Mouse (Mus musculus) yolk sac, embryonic 10.5 days (tissue): ENCODE results near the gene Gm21954.

Experiments
- DNase-seq: peaks from one replicate; pipeline ENCODE4 v3.0.0-alpha.2; 2017; ENCODE audit warnings: low spot score

Gene Gm21954

GRCm38 (mm10) chr3:55472110-55472509 is at the start of gene Gm21954:
Gene Gm21954, minus strand, starts transcription at chr3:55472210.
- no peak for DNase-seq

DNA sequence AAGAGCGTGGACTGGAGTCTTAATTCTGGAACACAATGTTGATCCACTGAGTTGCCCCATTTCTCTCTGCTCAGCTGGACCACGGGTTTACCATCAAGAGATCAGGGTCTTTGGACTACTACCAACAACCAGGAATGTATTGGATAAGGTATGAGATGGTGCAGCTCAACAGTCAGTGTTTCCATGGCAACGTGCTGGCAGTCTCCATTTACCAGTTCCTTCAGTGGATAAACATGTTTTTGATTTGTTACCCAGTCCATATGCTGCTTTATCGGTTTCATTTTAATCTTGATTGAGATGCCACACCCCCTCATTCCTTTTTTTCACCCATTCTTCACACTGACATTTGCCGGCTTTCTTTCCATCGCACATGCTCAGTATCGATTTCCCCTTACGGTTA is 49.8 kb upstream of the Gm21954 start:
- DNase-seq, result no peak

DNA sequence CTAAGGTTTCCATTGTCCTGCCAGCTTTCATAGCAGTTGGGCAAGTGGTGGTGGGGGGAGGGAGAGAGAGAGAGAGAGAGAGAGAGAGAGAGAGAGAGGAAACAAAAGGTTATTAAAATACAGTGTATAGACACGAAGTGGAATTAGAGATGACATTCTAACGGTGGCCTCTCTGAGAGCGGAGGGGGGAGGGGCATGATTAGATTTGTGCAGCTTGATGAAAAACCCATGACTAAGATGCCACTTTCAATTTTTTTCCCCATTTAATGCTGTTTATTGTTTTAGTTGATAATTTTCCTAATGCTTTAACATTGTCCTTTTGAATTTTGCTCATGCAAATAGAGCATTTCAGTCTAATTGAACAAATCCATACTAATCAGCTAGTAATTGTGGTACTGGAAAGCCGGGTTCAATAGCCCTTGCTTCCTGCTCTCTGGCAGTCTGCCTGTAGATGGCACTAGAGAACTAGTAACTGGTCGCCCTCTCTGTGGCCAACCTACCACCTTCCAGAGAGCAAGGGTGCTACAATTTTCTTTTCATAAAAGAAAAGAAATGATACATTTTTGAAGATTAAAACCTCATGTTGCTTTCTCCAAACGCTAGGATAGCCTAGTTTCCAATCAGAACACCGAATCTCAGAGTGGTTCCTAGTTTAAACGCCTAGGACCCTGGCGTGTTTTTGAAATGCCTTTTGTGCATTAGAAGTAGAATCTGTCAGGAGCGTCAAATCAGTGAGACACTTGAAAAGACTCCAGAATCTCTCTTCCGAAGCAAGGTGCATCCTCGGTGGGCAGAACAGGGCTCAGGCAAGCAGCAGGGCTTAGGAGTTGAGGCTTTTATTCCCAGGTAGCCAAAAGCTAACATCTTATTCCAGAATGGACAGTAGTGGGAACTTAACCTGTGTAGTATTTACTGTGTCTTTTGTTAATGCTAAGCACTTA is 48.5 kb upstream of the Gm21954 start:
- peak; percentile 37 for DNase-seq

- DNase-seq, result no peak
Observed at GRCm38 (mm10) chr3:55517454-55518014, 45.5 kb upstream of the Gm21954 start.

GRCm38 (mm10) chr3:55515966-55516365 is 44.0 kb upstream of the Gm21954 start:
- no peak for DNase-seq

GRCm38 (mm10) chr3:55511658-55512057 is 39.6 kb upstream of the Gm21954 start:
- no peak for DNase-seq

- no peak for DNase-seq
Observed at GRCm38 (mm10) chr3:55510198-55510597, 38.2 kb upstream of the Gm21954 start.

DNA sequence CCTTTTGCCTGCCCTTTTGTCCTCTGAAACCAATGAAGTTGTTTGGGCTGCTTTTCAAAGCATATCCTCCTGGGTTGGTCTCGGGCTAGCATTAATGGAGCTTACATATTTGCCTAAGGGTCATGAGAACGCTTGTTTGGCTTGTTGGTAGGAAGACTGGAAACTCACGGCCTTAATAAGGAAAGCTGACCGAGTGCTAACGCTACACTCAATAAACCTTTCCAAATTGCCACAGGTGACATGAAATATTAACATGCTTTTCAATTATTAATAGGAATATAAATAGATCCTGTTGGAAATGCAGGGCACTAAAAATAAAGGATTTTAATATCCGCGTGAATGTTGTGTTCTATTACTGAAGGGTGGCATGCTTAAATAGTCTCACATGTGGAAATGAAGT is 27.3 kb upstream of the Gm21954 start:
- DNase-seq, result no peak

DNA sequence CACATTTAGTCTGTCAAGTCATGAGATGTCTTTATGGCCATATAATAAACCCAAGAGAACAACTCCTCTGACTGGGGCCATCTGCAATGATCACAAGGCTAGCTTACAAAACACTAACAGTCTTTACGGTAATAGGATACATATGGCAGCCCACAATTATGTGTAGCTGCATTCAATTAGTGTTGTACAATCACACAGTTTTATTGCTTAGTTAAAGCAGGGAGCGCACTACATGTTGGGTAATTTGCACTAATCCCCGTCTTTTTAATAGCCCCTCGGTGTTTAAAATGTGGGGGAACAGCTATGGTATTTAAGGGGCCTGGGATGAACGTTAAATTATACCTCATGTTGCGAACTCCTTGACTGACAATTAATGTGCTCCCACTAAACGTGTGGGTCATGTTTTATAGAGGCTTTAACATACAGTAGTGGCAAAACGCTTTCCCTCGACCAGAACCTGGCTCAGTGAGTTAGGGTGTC is 24.5 kb upstream of the Gm21954 start:
- no peak for DNase-seq

GRCm38 (mm10) chr3:55495866-55496265 is 23.9 kb upstream of the Gm21954 start:
- no peak for DNase-seq

DNA sequence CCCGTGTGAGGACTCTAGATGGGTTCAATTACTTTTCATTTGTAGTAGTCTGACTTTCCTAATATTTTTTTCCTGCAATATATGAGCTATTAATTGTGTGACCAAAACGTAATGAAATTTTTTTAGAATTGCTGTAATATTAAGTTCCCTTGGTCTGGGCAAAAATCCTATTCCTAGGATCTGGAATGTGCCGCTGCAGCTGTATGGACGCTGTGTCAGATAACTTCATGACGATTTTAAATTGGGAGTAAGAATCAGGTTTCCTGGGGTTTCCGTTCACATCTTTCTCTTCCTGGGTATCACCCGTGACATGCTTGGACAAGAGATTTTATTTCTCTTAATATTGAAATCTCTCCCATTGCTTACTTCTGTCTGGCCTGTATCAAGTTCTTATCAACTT is 23.2 kb upstream of the Gm21954 start:
- DNase-seq, result no peak

- no peak for DNase-seq
Observed at GRCm38 (mm10) chr3:55494348-55494747, 22.3 kb upstream of the Gm21954 start.

DNA sequence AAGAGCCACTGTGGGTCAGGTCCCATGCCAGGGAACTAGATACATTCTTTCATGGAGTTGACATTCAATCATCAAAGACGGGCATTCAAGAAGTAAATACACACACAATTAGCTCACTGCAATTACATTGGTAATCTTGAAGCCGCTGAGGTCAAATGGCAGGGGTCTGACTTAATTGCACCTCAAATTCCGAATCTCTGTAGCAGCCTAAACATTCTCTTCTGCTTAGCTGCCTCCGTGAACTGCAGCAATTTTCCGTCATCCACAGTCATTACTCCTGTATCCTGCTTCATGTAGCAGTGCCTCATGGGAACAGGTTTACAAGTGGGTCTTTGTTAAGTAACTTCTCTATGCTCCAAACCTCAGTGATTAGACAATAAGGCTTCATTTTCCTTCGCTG is 20.0 kb upstream of the Gm21954 start:
- DNase-seq, result no peak

DNA sequence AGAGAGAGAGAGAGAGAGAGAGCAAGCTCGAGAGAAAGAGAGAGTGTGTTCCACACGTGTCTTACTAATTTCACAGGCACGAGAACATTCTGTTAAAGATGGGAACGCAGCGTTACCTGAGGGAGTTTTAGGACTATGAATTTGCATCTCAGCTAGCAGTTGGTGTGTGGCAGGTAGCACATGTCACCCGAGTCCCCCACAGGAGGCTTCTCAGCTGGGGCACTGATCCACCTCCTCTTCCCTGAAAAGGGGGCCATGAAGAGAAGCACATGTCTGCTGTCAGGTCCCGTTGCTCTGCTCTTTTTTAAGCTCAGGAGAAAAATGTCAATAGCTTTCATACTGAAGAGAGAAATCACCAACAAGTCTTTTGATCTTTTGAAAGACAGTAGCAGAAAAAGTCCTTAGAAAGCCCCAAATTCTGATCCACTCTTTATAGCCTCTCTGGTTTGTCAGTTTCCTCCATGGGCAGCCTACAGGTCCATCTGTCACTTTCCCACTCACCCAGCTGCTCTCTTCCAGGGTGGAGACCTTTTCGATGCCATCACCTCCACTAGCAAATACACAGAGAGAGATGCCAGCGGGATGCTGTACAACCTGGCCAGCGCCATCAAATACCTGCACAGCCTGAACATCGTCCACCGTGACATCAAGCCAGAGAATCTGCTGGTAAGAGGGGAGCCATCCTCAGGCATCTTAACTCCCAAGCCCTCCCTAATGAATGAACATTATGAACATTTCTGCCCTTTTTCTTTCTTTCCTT is 17.4 kb upstream of the Gm21954 start:
- DNase-seq, result no peak

- DNase-seq, result no peak
Observed at GRCm38 (mm10) chr3:55483328-55483727, 11.3 kb upstream of the Gm21954 start.

DNA sequence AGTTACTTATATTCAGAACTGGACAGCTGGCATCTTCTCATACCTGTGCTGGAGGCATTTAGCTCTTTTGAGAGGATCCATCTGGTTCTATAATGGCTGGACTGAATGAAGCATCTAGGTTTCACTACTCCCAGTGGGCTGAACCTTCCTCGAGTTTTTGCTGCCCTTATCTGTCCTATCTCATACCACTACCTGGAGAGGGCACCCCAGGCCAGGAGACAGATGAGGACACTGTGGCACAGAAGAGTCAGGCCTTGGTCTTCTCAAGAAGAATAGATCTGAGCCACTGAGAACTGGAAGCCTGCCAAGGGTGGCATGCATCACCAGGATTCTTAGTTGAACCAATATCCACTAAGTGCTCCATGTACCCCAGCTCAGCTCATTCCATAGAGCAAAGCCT is 9.1 kb upstream of the Gm21954 start:
- no peak for DNase-seq

DNA sequence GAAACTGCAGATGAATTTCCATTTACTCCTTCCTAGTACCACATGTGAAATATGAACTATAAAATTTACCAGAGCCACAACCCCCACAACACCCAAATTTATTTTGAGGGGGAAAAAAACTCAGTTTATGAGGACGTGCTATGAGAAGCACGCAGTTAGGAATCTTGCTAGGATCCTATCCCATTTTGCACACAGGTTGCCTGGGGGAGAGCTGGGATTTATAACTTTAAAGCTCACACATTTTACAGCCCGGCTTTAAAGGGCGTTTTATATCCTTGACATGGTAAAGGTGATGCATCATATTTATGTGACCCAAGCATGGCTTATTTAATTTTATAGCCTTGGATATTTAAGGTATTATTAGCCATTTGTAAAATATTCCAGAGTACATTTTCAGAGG is 7.3 kb upstream of the Gm21954 start:
- no peak for DNase-seq

DNA sequence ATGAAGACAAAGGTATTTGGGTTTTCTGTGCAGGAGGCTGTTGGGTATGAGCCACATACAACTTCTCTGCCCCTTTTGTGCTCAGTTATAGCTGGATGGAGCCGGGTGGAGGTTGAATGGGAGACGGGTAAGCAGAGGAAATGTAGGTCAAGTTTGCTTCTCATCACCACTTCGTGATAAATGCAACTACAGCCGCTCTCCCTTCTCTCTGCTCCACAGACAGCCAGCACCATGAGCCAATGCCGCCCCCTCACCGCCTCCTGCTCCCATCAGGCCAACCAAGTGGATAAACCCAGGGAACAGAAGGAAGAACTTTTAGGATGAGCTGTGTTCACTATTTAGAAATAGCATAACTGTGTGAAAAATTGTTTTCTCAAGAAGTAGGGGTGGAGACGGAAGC is 4.7 kb upstream of the Gm21954 start:
- DNase-seq, result no peak

- DNase-seq, result no peak
Observed at GRCm38 (mm10) chr3:55473146-55473545, 1.1 kb upstream of the Gm21954 start.

GRCm38 (mm10) chr3:55466348-55466747 is 5.7 kb downstream of the Gm21954 start:
- no peak for DNase-seq

GRCm38 (mm10) chr3:55465785-55466184 is 6.2 kb downstream of the Gm21954 start:
- DNase-seq, result no peak

DNA sequence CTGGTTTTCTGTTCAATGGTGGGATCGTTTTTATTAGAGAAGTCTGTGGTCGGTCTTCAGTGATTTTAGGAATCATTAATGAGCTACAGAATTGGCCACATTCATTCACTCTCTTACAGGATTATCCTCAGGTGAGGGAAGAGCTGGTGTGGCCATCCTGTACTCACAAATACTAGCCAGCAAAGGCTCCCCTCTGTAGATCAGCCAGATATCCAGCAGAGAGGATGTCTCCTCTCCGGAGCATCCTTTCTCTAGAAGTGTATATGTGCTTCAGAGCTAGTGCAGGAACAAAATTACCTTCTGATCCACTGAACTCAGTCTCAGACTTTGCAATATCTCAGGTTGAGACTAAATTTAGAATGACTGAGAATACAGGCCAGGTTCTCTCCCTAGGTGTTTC is 7.8 kb downstream of the Gm21954 start:
- DNase-seq, result no peak
